Mouse (Mus musculus) liver, postnatal 0 days (tissue): ENCODE results near the gene Crot.

Experiments used
- CTCF ChIP-seq: sonication (generic); IDR thresholded peaks from 2 replicates; pipeline ENCODE4 v1.5.1; 2016; ENCODE audit warnings: antibody characterized with exemption, low read depth
- EP300 ChIP-seq: IDR thresholded peaks from 2 replicates; pipeline ENCODE4 v1.6.1; 2016; ENCODE audit warnings: antibody characterized with exemption, low read depth, mild to moderate bottlenecking

- TF ChIP-seq EP300 (no peak), CTCF (no peak)
These were observed 24.8 kb downstream of the Crot start for GRCm38 (mm10) chr5:8972355-8972754.
